Mouse (Mus musculus) cerebellum, postnatal 10 days (tissue): ENCODE results near the gene Hist1h1d.
"Not testable (repeated sequence)": the region's sequence is repeated elsewhere in the genome, so short reads cannot be mapped to it uniquely, and the experiment has no call there.

ENCODE experiments used
- DNase-seq, 2 experiments: peaks; one replicate each; pipeline ENCODE4 v3.0.0; 2021; ENCODE audit warnings: mixed read lengths in 2 of 2

The Hist1h1d gene

GRCm38 (mm10) chr13:23550761-23551145, 2.3 kb upstream of the Hist1h1d start:
- no peak for DNase-seq

- peak; percentile 93 to 94 for DNase-seq
Observed at GRCm38 (mm10) chr13:23551146-23551834, 1.8 kb upstream of the Hist1h1d start, which contains the start of gene Hist1h4f. Gene Hist1h4f (minus strand): TSS chr13:23551648.

GRCm38 (mm10) chr13:23551931-23552914, 839 bp upstream of the Hist1h1d start:
- no peak for DNase-seq

- DNase-seq: peak in 1 of 2 experiments; percentile 14
Observed at GRCm38 (mm10) chr13:23554393-23554792, 1.3 kb downstream of the Hist1h1d start.

- DNase-seq: peak; percentile 75 to 78
Observed at GRCm38 (mm10) chr13:23554925-23555838, 2.1 kb downstream of the Hist1h1d start.

GRCm38 (mm10) chr13:23555839-23556416, 2.9 kb downstream of the Hist1h1d start:
- peak; percentile 78 to 83 for DNase-seq

GRCm38 (mm10) chr13:23556906-23557305, 3.8 kb downstream of the Hist1h1d start:
- no peak for DNase-seq

- DNase-seq: not testable (repeated sequence)
Observed at GRCm38 (mm10) chr13:23560699-23561098, 7.6 kb downstream of the Hist1h1d start.

- not testable (repeated sequence) for DNase-seq
Observed at GRCm38 (mm10) chr13:23561531-23561882, 8.4 kb downstream of the Hist1h1d start.

GRCm38 (mm10) chr13:23561883-23562659, 9.0 kb downstream of the Hist1h1d start, which contains the start of gene Hist1h3e:
Gene Hist1h3e (minus strand): TSS chr13:23562369.
- DNase-seq: peak; percentile 96 to 97

- peak; percentile 43 to 69 for DNase-seq
Observed at GRCm38 (mm10) chr13:23562699-23563462, 9.8 kb downstream of the Hist1h1d start.

GRCm38 (mm10) chr13:23564482-23564881, 11.4 kb downstream of the Hist1h1d start:
- DNase-seq: no peak

GRCm38 (mm10) chr13:23570261-23571021, 17.4 kb downstream of the Hist1h1d start:
- not testable (repeated sequence) for DNase-seq

GRCm38 (mm10) chr13:23571022-23571503, 18.0 kb downstream of the Hist1h1d start, which contains the start of the genes Hist1h2ae and Hist1h2bg:
Gene Hist1h2ae (minus strand): TSS chr13:23571220.
Gene Hist1h2bg (plus strand): TSS chr13:23571396.
- peak; percentile 71 to 78 for DNase-seq

GRCm38 (mm10) chr13:23571504-23572217, 18.6 kb downstream of the Hist1h1d start:
- not testable (repeated sequence) for DNase-seq

- DNase-seq: no peak
Observed at GRCm38 (mm10) chr13:23572218-23573033, 19.4 kb downstream of the Hist1h1d start.
